Mouse (Mus musculus): ENCODE measurements around the gene S1pr4. TPM values are rescaled to one million over a fixed set of nuclear protein-coding genes. Genes with fewer than 3 reads are reported as not detected.
A peak's percentile ranks its signal among the peaks of the same experiment; 100 is the strongest.

The S1pr4 gene
- polyA plus RNA-seq, 1 experiment from 2014 or later: 0.49 TPM

- no peaks in the 10 kb centered on the region for H3K36me3 ChIP-seq (replicated peaks)
- H3K9me3 ChIP-seq: no peaks in the 10 kb centered on the region
- no peak overlapping the region for H3K27ac ChIP-seq
- no peak for ATAC-seq (ENCODE audit: low FRiP score)
- WGBS: 83% methylated on average over 6 of the region's 6 CpGs
- no peak overlapping the region for H3K4me2 ChIP-seq
- H3K4me1 ChIP-seq: no peaks in the 10 kb centered on the region; the same call in 1 of the 2 replicates
- H3K27me3 ChIP-seq: peaks cover 97% of the 10 kb centered on the region
- no peak overlapping the region for H3K4me3 ChIP-seq (replicated peaks)
- no peak overlapping the region for H3K9ac ChIP-seq
Measured at GRCm38 (mm10) chr10:81458267-81458666, 41.7 kb downstream of the S1pr4 start.

DNA sequence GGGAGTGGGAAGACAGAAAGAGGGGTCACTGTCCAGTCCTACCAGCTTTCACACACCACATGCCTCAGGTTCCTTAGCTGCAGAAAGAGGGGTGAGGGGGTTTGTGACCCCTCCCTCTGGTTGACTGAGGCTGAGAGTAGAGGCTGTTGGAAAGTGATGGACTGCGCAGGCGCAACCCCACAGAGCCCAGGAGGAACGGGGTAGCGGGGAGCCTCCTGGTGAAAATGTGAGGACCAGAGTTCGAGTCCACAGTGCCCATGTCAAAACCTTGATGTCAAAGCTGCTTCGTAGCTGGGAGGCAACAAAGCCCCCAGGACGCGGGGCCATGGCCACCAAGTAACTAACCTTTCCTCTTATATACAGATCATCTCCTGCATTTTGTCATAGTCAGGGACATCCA, 42.3 kb downstream of the S1pr4 start:
- peaks cover 97% of the 10 kb centered on the region for H3K27me3 ChIP-seq
- no peak overlapping the region for H3K4me3 ChIP-seq (replicated peaks)
- no peaks in the 10 kb centered on the region; the same call in 1 of the 2 replicates for H3K4me1 ChIP-seq
- H3K4me2 ChIP-seq: no peak overlapping the region
- no peak overlapping the region for H3K27ac ChIP-seq
- 89% methylated on average over 8 of the region's 8 CpGs for WGBS
- no peak overlapping the region for H3K9ac ChIP-seq
- H3K36me3 ChIP-seq (replicated peaks): no peaks in the 10 kb centered on the region
- ATAC-seq (ENCODE audit: low FRiP score): 0 out of 2 replicates have a peak, but pooled peaks have one; percentile 31
- H3K9me3 ChIP-seq: no peaks in the 10 kb centered on the region

- WGBS: 63% methylated on average over 12 of the region's 12 CpGs
Measured at GRCm38 (mm10) chr10:81456983-81457563, 42.9 kb downstream of the S1pr4 start.

DNA sequence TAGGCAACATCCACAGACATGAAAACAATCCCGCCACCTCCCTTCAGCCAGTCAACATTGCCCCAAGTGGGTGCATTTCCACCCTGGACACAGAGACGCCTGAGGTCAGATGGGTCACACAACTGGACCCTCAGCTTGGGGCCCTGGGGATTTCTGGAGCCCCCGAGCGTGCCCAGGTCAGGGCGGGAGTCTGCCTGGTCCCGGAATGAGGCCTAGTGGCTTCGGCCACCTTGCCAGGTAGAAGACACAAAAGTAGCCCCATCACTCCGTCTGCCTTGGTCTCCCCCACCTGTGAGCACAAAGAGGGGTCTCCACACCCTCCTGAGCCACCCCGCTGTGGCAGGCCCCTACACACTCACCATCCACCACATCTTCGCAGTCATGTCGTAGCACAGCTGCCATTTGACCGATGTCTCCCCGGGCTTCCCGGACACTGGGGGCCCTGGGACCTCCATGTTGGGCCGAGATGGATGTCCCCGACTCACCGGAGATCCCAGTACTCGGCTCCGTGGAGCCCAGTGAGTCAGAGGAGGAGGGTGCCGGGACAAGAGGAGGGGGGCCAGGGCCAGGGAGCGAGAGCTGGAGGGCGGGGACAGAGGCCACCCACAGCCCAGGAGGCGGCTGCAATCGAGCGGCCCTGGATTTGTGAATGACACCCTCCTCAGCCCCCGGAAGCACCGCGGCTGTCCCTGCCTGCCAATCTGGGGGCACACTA, 44.6 kb downstream of the S1pr4 start, which contains the start of gene Nfic:
Nfic (minus strand) TSS at position 455 of the 715 bp plus-strand sequence.
- Histone ChIP-seq H3K4me1 (no peaks in the 10 kb centered on the region), H3K4me3 (replicated peaks) (no peak within 1 kb of the TSS), H3K9me3 (no peaks in the 10 kb centered on the region), H3K27me3 (peaks cover 97% of the 10 kb centered on the region), H3K9ac (no peak within 1 kb of the TSS), H3K4me2 (no peak within 1 kb of the TSS), H3K36me3 (replicated peaks) (no peaks in the 10 kb centered on the region), H3K27ac (no peak within 1 kb of the TSS)
- no peak for ATAC-seq (ENCODE audit: low FRiP score)
- WGBS: 69% methylated on average over 28 of the region's 28 CpGs

More at GRCm38 (mm10) chr10:81456983-81457563, 42.9 kb downstream of the S1pr4 start:
- Histone ChIP-seq H3K9me3 (no peaks in the 10 kb centered on the region), H3K4me1 (no peaks in the 10 kb centered on the region), H3K4me3 (replicated peaks) (no peak overlapping the region), H3K27me3 (peaks cover 97% of the 10 kb centered on the region), H3K4me2 (no peak overlapping the region), H3K36me3 (replicated peaks) (no peaks in the 10 kb centered on the region), H3K27ac (no peak overlapping the region), H3K9ac (no peak overlapping the region)
- no peak for ATAC-seq (ENCODE audit: low FRiP score)

DNA sequence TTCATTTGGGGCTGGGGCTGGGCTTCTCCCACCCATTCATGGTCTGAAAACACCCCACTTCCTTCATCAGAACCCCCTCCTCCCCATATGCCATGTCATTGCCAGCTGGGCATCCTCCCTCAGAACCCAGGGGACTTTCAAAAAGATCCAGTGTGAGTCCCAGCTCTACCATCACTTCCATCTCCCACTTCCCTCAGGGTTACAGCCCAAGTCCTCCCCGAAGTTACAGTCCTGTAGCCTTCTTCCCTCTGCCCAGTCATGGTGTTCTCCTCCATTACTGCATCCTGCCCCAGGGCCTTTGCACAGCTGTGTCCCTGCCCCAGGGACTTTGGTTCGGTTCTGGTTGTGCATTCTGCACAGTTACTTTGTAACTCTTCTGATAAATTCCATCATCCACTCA, 45.8 kb downstream of the S1pr4 start:
- no peak overlapping the region for H3K4me2 ChIP-seq
- no peak overlapping the region for H3K9ac ChIP-seq
- peaks cover 91% of the 10 kb centered on the region for H3K27me3 ChIP-seq
- WGBS: 80% methylated on average over 2 of the region's 2 CpGs
- H3K4me1 ChIP-seq: no peaks in the 10 kb centered on the region
- ATAC-seq (ENCODE audit: low FRiP score): no peak
- no peaks in the 10 kb centered on the region for H3K9me3 ChIP-seq
- H3K36me3 ChIP-seq (replicated peaks): no peaks in the 10 kb centered on the region
- H3K27ac ChIP-seq: no peak overlapping the region
- no peak overlapping the region for H3K4me3 ChIP-seq (replicated peaks)

DNA sequence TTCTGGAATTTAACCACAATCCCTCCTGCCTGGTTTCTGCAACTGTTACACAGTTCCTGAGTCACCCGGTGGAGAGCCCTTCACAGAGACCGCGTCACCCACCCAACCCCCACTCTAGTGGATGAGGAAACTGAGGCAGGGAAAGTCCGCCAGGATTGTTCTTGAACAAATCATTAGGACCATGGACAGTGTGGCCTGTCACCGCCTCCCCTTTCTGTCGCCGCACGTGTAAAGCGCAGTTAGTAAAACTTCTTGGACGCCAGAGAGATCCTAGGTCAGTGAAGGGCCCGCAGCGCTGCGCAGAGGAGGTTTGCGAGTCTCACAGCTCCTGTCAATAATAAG, 47.0 kb downstream of the S1pr4 start:
- no peaks in the 10 kb centered on the region for H3K36me3 ChIP-seq (replicated peaks)
- peaks cover 87% of the 10 kb centered on the region for H3K27me3 ChIP-seq
- H3K9me3 ChIP-seq: no peaks in the 10 kb centered on the region
- no peak for ATAC-seq (ENCODE audit: low FRiP score)
- no peak overlapping the region for H3K27ac ChIP-seq
- H3K9ac ChIP-seq: no peak overlapping the region
- H3K4me1 ChIP-seq: no peaks in the 10 kb centered on the region
- H3K4me2 ChIP-seq: no peak overlapping the region
- H3K4me3 ChIP-seq (replicated peaks): no peak overlapping the region
- 3% methylated on average over 14 of the region's 14 CpGs for WGBS

DNA sequence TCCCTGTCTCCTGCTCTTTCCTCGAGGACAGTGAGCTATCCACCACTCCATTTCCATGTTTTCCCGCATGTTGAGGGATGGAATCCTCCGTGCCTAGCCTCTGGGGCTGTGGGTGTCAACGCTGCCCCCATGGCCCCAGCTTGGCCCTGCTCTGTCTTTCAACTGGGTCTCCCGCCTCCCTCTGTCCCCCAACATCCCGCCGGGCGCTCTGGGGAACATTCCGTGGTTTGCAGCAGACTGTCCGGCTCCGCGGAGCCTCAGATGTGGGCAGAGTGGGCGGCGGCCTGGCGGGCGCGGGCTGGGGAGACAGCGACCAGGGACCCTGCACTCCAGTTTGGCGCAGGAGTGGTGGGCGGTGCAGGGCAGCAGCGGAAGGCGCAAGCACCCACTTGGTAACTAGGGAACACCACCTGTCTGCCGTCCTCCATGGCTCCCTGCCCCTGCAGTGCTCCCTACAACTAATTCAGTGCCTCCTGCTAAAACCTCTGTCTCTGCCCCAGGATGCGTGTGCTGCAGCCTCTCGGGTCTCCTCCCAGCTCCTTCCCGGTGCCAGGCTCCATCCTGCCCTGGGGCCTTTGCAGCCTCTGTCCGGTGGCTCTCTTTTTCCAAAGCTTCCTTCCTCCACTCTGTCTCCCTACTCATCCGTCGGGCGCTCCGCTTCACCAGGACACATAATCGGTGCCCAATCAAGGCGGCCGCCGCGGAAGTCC, 47.5 kb downstream of the S1pr4 start:
- 9% methylated on average over 36 of the region's 36 CpGs for WGBS
- Histone ChIP-seq H3K9me3 (no peaks in the 10 kb centered on the region), H3K4me3 (replicated peaks) (no peak overlapping the region), H3K4me1 (no peaks in the 10 kb centered on the region), H3K36me3 (replicated peaks) (no peaks in the 10 kb centered on the region), H3K9ac (no peak overlapping the region), H3K27me3 (peaks cover 81% of the 10 kb centered on the region), H3K4me2 (no peak overlapping the region), H3K27ac (no peak overlapping the region)
- no peak for ATAC-seq (ENCODE audit: low FRiP score)

DNA sequence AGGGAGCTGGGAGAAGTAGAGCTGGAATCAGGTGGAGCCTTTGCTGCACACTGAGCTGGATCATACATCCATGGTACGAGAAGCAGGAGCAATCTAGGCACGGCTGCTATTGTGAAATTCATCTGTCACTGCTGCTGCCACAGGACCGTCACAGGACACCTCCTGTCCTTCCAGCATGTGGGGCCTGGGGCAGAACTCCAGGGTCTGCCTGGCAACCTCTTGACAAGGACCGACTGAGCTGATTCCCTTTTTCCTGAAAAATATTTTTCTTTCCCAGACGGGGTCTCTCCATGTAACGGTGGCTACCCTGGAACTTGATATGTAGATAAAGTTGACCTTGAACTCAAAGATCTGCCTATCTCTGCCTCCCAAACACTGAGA, 48.6 kb downstream of the S1pr4 start:
- Histone ChIP-seq H3K36me3 (replicated peaks) (no peaks in the 10 kb centered on the region), H3K9me3 (no peaks in the 10 kb centered on the region), H3K27me3 (peaks cover 76% of the 10 kb centered on the region), H3K27ac (no peak overlapping the region), H3K4me2 (no peak overlapping the region), H3K4me3 (replicated peaks) (no peak overlapping the region), H3K9ac (no peak overlapping the region), H3K4me1 (no peaks in the 10 kb centered on the region)
- WGBS: 71% methylated on average over 6 of the region's 6 CpGs
- ATAC-seq (ENCODE audit: low FRiP score): no peak

DNA sequence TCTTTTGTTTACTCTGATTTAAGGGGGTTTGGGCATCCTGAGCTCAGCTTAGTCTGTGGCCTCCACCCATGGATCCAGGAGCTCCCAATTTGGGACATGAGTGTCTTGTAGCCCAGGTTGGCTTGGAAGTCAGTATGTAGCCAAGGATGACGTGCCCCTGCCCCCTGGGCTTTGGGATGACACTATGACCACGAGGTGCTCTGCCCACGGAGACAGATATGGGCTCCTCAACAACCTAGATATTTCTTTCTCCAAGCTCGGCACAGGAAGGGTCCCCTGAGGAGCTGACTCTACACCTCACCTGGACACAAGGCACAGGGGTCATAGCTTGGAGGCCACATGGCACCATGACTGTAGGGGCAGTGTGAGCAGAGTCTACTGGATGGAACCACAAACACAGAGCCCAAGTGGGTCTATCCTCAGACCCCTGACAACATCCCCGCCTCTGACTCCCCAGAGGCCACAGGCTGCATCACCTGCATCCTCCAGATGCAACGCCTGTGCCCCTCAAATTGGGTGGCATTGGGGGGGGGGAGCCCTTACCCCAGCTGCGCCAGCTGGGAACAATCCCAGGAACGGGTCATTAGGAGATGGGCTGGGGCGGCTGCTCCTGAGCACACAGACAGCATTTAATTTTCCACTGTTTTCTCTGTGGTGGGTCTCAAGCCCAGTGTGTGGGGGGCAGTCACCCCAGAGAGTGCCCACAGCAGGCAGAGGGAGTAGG, 49.1 kb downstream of the S1pr4 start:
- Histone ChIP-seq H3K27me3 (peaks cover 71% of the 10 kb centered on the region), H3K9ac (no peak overlapping the region), H3K9me3 (no peaks in the 10 kb centered on the region), H3K27ac (no peak overlapping the region), H3K4me3 (replicated peaks) (no peak overlapping the region), H3K4me2 (no peak overlapping the region), H3K36me3 (replicated peaks) (no peaks in the 10 kb centered on the region), H3K4me1 (no peaks in the 10 kb centered on the region)
- 0 out of 2 replicates have a peak, but pooled peaks have one; percentile 2 for ATAC-seq (ENCODE audit: low FRiP score)
- WGBS: 61% methylated on average over 9 of the region's 9 CpGs

GRCm38 (mm10) chr10:81450140-81450539, 49.8 kb downstream of the S1pr4 start:
- Histone ChIP-seq H3K27me3 (peaks cover 64% of the 10 kb centered on the region), H3K9me3 (no peaks in the 10 kb centered on the region), H3K36me3 (replicated peaks) (no peaks in the 10 kb centered on the region), H3K4me2 (no peak overlapping the region), H3K27ac (no peak overlapping the region), H3K4me1 (no peaks in the 10 kb centered on the region), H3K9ac (no peak overlapping the region), H3K4me3 (replicated peaks) (no peak overlapping the region)
- peak; percentile 78 for ATAC-seq (ENCODE audit: low FRiP score)
- WGBS: 2% methylated on average over 7 of the region's 7 CpGs

Measured in forebrain, embryonic 12.5 days (tissue).